Mouse (Mus musculus): ENCODE data around the gene Hip1r. TPM values are rescaled to one million over a fixed set of nuclear protein-coding genes. Genes with fewer than 3 reads are reported as not detected.

Hip1r gene
- polyA plus RNA-seq (2015; fragmentation: Nextera tagmentation; extraction: Ambion mirVana) = 5.0 and 5.5 TPM in 2 replicates

DNA sequence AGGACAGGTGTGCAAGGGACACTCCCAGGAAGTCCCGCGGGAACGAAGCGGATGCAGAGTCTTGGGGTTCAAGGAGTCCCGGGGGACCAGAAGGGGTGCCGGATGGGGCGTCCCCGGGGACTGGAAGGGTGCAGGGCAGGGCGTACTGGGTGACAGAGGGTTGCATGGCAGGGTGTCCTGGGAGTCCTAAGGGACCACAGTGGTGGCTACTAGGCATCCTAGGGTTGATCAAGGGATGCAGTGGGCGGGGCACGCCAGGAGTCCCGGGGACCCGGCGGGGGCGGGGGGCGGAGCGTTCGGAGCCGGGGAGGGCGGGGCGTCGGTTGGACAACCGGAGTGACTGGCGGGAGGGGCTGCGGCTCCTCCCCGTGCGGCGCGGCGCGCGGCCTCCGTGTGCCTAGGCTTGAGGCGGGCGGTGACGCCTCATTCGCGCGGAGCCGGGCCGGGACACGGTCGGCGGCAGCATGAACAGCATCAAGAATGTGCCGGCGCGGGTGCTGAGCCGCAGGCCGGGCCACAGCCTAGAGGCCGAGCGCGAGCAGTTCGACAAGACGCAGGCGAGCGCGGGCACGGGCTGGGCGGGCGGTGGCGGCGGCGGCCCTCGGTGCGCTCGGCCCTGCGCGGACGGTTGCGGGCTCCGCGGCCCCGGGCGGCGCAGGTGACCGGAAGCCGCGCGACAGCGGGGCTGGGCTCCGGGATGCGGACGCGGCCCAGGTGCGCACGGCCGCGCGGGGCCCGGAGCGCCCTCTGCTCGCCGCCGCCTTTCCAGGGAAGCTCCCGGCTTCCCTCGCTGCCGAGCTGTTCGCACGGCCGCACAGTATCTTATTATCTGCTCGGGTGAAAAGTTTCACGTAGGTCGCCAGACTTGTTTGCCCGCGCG lies at the start of gene Hip1r:
Gene Hip1r (plus strand): TSS at position 330 of the 880 bp plus-strand sequence.

DNA sequence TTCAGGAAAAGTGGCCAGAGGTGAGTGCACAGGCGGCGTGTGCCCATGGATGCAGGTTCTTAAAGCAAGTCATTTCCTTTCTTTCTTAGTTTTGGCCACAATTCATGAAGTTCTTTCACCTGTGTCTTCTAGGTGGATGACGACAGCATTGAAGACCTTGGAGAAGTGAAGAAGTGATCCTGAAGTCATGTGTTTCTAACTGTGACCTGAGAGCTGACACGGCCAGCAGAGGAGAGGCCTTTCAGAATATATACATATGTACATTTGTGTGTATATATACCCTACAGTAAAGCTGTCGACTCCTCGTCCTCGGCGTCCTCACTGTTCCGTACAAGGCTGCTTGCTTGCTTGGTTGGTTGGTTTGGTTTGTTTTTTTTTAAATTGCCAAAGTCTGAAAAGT lies 46.3 kb upstream of the Hip1r start, which contains the start of gene Gm43518:
Gene Gm43518 (plus strand): TSS at position 301 of the 400 bp plus-strand sequence.

DNA sequence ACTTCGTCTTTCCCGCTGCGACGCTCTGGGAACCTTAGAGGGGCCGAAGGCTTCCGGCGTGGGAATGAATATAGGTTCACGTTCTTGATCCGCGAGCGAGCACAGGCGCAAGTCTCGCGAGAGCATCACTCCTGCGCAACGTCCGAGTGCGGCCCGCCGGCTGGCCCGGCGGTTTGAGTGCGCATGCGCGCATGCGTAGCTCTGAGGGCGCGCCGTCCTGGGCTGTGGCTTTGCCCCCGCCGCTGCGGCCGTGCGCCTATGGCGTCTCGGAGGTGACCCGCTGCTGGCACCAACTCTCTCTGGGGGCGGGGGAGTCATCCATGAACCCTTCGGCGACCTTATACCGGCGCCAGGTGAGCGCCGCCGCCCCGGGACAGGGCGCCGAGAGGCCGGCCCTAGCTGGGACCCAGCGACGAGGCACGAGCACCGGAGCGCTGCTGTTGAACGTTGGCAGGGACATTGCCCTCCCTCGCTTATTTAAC lies 42.9 kb upstream of the Hip1r start, which contains the start of gene Ccdc62:
Gene Ccdc62 (plus strand): TSS at position 172 of the 482 bp plus-strand sequence.

GRCm38 (mm10) chr5:124032001-124032508 lies 58.6 kb downstream of the Hip1r start, which contains the start of gene Vps37b:
Vps37b (minus strand) TSS chr5:124032270.

Small RNA genes lying within 50 kb of the gene (microRNA-seq; reads per million reads assigned to microRNA genes)
- not detected for gene Mir7032 (ENCODE audit: borderline replicate concordance, insufficient number of aligned reads)

Other genes with a start within 250 kb of the Hip1r start
- 120 and 122 TPM in 2 replicates for gene Rsrc2, start 224.2 kb upstream of the Hip1r start, polyA plus RNA-seq (2015; fragmentation: Nextera tagmentation; extraction: Ambion mirVana)
- 4.3 and 7.0 TPM in 2 replicates for gene Kntc1, start 223.9 kb upstream of the Hip1r start, polyA plus RNA-seq (2015; fragmentation: Nextera tagmentation; extraction: Ambion mirVana)
- 0.19 and 0.41 TPM in 2 replicates for gene Hcar2, start 108.1 kb upstream of the Hip1r start, polyA plus RNA-seq (2015; fragmentation: Nextera tagmentation; extraction: Ambion mirVana)
- 1.8 and 2.4 TPM in 2 replicates for gene Hcar1, start 93.6 kb upstream of the Hip1r start, polyA plus RNA-seq (2015; fragmentation: Nextera tagmentation; extraction: Ambion mirVana)
- gene Denr, start 66.5 kb upstream of the Hip1r start, polyA plus RNA-seq (2015; fragmentation: Nextera tagmentation; extraction: Ambion mirVana) = 92.2 and 107 TPM in 2 replicates
- 1.1 and 2.8 TPM in 2 replicates for gene Gm43518, start 46.2 kb upstream of the Hip1r start, polyA plus RNA-seq (2015; fragmentation: Nextera tagmentation; extraction: Ambion mirVana)
- 5.0 and 6.9 TPM in 2 replicates for gene Ccdc62, start 42.9 kb upstream of the Hip1r start, polyA plus RNA-seq (2015; fragmentation: Nextera tagmentation; extraction: Ambion mirVana)
- gene Vps37b, start 58.6 kb downstream of the Hip1r start, polyA plus RNA-seq (2015; fragmentation: Nextera tagmentation; extraction: Ambion mirVana) = 33.5 and 60.7 TPM in 2 replicates
- gene Abcb9, start 122.2 kb downstream of the Hip1r start, polyA plus RNA-seq (2015; fragmentation: Nextera tagmentation; extraction: Ambion mirVana) = 2.7 and 3.5 TPM in 2 replicates
- 29.7 and 52.4 TPM in 2 replicates for gene Ogfod2, start 138.7 kb downstream of the Hip1r start, polyA plus RNA-seq (2015; fragmentation: Nextera tagmentation; extraction: Ambion mirVana)
- gene Arl6ip4, start 142.5 kb downstream of the Hip1r start, polyA plus RNA-seq (2015; fragmentation: Nextera tagmentation; extraction: Ambion mirVana) = 82.9 and 100 TPM in 2 replicates